Mouse (Mus musculus): ENCODE measurements at regions not wholly inside any gene's neighbourhood (a gene's known extent, or its start where the extent isn't known, plus 50 kb on each side); places are given as distances from the start of the nearest gene placed in this dataset.

- H3K4me3 ChIP-seq (ENCODE audit: insufficient read depth in 1 of 2, low read depth in 2 of 2, low read length in 2 of 2) = no peak overlapping the region
- ATAC-seq (ENCODE audit: insufficient read depth) = no peak
- no peaks in the 10 kb centered on the region for H3K4me1 ChIP-seq (replicated peaks; ENCODE audit: control insufficient read depth in 2 of 2, insufficient read depth in 2 of 2, low read length in 1 of 2)
- H3K27ac ChIP-seq = no peak overlapping the region
- DNase-seq (ENCODE audit: low read depth in 3 of 3, low spot score in 3 of 3) = no peak
- H3K9ac ChIP-seq (replicated peaks) = no peak overlapping the region
- H3K9me3 ChIP-seq (ENCODE audit: control insufficient read depth, low read length) = no peaks in the 10 kb centered on the region
- H3K36me3 ChIP-seq (replicated peaks; ENCODE audit: control insufficient read depth, insufficient read depth, low read depth) = no peaks in the 10 kb centered on the region
- no peaks in the 10 kb centered on the region for H3K27me3 ChIP-seq (ENCODE audit: control insufficient read depth, insufficient read depth, low read length)
- TF ChIP-seq CTCF (IDR thresholded peaks at IDR 0.05; ENCODE audit: low read depth) (no peak), EP300 (IDR thresholded peaks at IDR 0.05; ENCODE audit: low read depth) (no peak)
- H3K4me2 ChIP-seq (ENCODE audit: low read depth) = no peak overlapping the region
- 20% methylated on average over 3 of the region's 3 CpGs for WGBS (ENCODE audit: insufficient replicate concordance)
Observed at GRCm38 (mm10) chr7:88997815-88998477, 406.1 kb downstream of the Tmem135 start.

GRCm38 (mm10) chr7:88974436-88974835 lies 429.6 kb downstream of the Tmem135 start:
- WGBS (ENCODE audit: insufficient replicate concordance) = 61% methylated on average over 4 of the region's 4 CpGs
- TF ChIP-seq EP300 (IDR thresholded peaks at IDR 0.05; ENCODE audit: low read depth) (no peak), CTCF (IDR thresholded peaks at IDR 0.05; ENCODE audit: low read depth) (no peak)
- Histone ChIP-seq H3K9ac (replicated peaks) (no peak overlapping the region), H3K27ac (no peak overlapping the region), H3K36me3 (replicated peaks; ENCODE audit: control insufficient read depth, insufficient read depth, low read depth) (no peaks in the 10 kb centered on the region), H3K4me3 (ENCODE audit: insufficient read depth in 1 of 2, low read depth in 2 of 2, low read length in 2 of 2) (no peak overlapping the region), H3K27me3 (ENCODE audit: control insufficient read depth, insufficient read depth, low read length) (no peaks in the 10 kb centered on the region), H3K9me3 (ENCODE audit: control insufficient read depth, low read length) (no peaks in the 10 kb centered on the region), H3K4me1 (replicated peaks; ENCODE audit: control insufficient read depth in 2 of 2, insufficient read depth in 2 of 2, low read length in 1 of 2) (no peaks in the 10 kb centered on the region), H3K4me2 (ENCODE audit: low read depth) (no peak overlapping the region)
- no peak for DNase-seq (ENCODE audit: low read depth in 3 of 3, low spot score in 3 of 3)
- ATAC-seq (ENCODE audit: insufficient read depth) = no peak

- no peak overlapping the region for H3K27ac ChIP-seq
- no peaks in the 10 kb centered on the region for H3K9me3 ChIP-seq (ENCODE audit: control insufficient read depth, low read length)
- DNase-seq (ENCODE audit: low read depth in 3 of 3, low spot score in 3 of 3) (no peak), ATAC-seq (ENCODE audit: insufficient read depth) (no peak)
- H3K9ac ChIP-seq (replicated peaks) = no peak overlapping the region
- H3K4me3 ChIP-seq (ENCODE audit: insufficient read depth in 1 of 2, low read depth in 2 of 2, low read length in 2 of 2) = no peak overlapping the region
- TF ChIP-seq EP300 (IDR thresholded peaks at IDR 0.05; ENCODE audit: low read depth) (no peak), CTCF (IDR thresholded peaks at IDR 0.05; ENCODE audit: low read depth) (no peak)
- no peaks in the 10 kb centered on the region for H3K36me3 ChIP-seq (replicated peaks; ENCODE audit: control insufficient read depth, insufficient read depth, low read depth)
- no peaks in the 10 kb centered on the region for H3K4me1 ChIP-seq (replicated peaks; ENCODE audit: control insufficient read depth in 2 of 2, insufficient read depth in 2 of 2, low read length in 1 of 2)
- no peak overlapping the region for H3K4me2 ChIP-seq (ENCODE audit: low read depth)
- no peaks in the 10 kb centered on the region for H3K27me3 ChIP-seq (ENCODE audit: control insufficient read depth, insufficient read depth, low read length)
Observed at GRCm38 (mm10) chr7:88960841-88961240, 443.2 kb downstream of the Tmem135 start.

GRCm38 (mm10) chr7:88960190-88960589 lies 443.8 kb downstream of the Tmem135 start:
- TF ChIP-seq CTCF (IDR thresholded peaks at IDR 0.05; ENCODE audit: low read depth) (no peak), EP300 (IDR thresholded peaks at IDR 0.05; ENCODE audit: low read depth) (no peak)
- Histone ChIP-seq H3K27me3 (ENCODE audit: control insufficient read depth, insufficient read depth, low read length) (no peaks in the 10 kb centered on the region), H3K27ac (no peak overlapping the region), H3K4me3 (ENCODE audit: insufficient read depth in 1 of 2, low read depth in 2 of 2, low read length in 2 of 2) (no peak overlapping the region), H3K9ac (replicated peaks) (no peak overlapping the region), H3K9me3 (ENCODE audit: control insufficient read depth, low read length) (no peaks in the 10 kb centered on the region), H3K4me1 (replicated peaks; ENCODE audit: control insufficient read depth in 2 of 2, insufficient read depth in 2 of 2, low read length in 1 of 2) (no peaks in the 10 kb centered on the region), H3K4me2 (ENCODE audit: low read depth) (no peak overlapping the region), H3K36me3 (replicated peaks; ENCODE audit: control insufficient read depth, insufficient read depth, low read depth) (no peaks in the 10 kb centered on the region)
- 48% methylated on average over 4 of the region's 4 CpGs for WGBS (ENCODE audit: insufficient replicate concordance)
- no peak for DNase-seq (ENCODE audit: low read depth in 3 of 3, low spot score in 3 of 3)
- ATAC-seq (ENCODE audit: insufficient read depth) = no peak

- H3K4me3 ChIP-seq (ENCODE audit: insufficient read depth in 1 of 2, low read depth in 2 of 2, low read length in 2 of 2) = no peak overlapping the region
- 39% methylated on average over 6 of the region's 6 CpGs for WGBS (ENCODE audit: insufficient replicate concordance)
- ATAC-seq (ENCODE audit: insufficient read depth) = no peak
- H3K9me3 ChIP-seq (ENCODE audit: control insufficient read depth, low read length) = no peaks in the 10 kb centered on the region
- H3K9ac ChIP-seq (replicated peaks) = no peak overlapping the region
- no peak overlapping the region for H3K27ac ChIP-seq
- H3K4me2 ChIP-seq (ENCODE audit: low read depth) = no peak overlapping the region
- no peak for DNase-seq (ENCODE audit: low read depth in 3 of 3, low spot score in 3 of 3)
- TF ChIP-seq CTCF (IDR thresholded peaks at IDR 0.05; ENCODE audit: low read depth) = no peak
- no peak for TF ChIP-seq EP300 (IDR thresholded peaks at IDR 0.05; ENCODE audit: low read depth)
- H3K27me3 ChIP-seq (ENCODE audit: control insufficient read depth, insufficient read depth, low read length) = no peaks in the 10 kb centered on the region
- no peaks in the 10 kb centered on the region for H3K36me3 ChIP-seq (replicated peaks; ENCODE audit: control insufficient read depth, insufficient read depth, low read depth)
- no peaks in the 10 kb centered on the region for H3K4me1 ChIP-seq (replicated peaks; ENCODE audit: control insufficient read depth in 2 of 2, insufficient read depth in 2 of 2, low read length in 1 of 2)
Observed at GRCm38 (mm10) chr7:88959332-88960124, 444.5 kb downstream of the Tmem135 start.
